Mouse (Mus musculus): ENCODE results near the gene B430218F22Rik.
"Not testable (repeated sequence)": the region's sequence is repeated elsewhere in the genome, so short reads cannot be mapped to it uniquely, and the experiment has no call there.

The B430218F22Rik gene

GRCm38 (mm10) chr13:118386511-118387447 lies at the start of gene B430218F22Rik, which contains the start of gene Mrps30:
B430218F22Rik (plus strand) TSS chr13:118386630.
Mrps30 (minus strand) TSS chr13:118387252.
- DNase-seq (ENCODE audit: low read depth, low spot score) = peak; percentile 98

DNA sequence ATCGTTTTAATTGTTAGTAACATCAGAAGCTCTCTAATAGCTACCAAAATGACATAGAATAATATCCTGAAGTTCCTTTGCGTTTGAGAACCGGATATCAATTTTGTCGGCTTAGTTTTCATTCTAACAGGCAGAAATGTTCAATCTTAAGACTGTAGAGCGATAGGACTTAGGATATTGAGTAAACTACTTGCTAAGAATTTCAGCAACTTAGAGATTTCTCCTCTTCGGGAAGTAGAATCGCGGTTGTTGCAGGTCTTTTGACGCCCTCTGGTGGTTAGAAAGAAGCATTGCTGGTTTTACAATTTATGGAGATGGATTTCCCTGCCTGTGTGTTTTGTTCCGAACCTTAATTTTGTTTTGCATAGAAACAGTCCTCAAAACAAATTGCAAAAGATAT lies 36.2 kb upstream of the B430218F22Rik start:
- DNase-seq (ENCODE audit: low read depth, low spot score) = peak; percentile 63

- no peak for DNase-seq (ENCODE audit: low read depth, low spot score)
Measured at GRCm38 (mm10) chr13:118350870-118351269, 35.6 kb upstream of the B430218F22Rik start.

GRCm38 (mm10) chr13:118363342-118363741 lies 23.1 kb upstream of the B430218F22Rik start:
- DNase-seq (ENCODE audit: low read depth, low spot score) = no peak

GRCm38 (mm10) chr13:118365774-118366173 lies 20.7 kb upstream of the B430218F22Rik start:
- no peak for DNase-seq (ENCODE audit: low read depth, low spot score)

DNA sequence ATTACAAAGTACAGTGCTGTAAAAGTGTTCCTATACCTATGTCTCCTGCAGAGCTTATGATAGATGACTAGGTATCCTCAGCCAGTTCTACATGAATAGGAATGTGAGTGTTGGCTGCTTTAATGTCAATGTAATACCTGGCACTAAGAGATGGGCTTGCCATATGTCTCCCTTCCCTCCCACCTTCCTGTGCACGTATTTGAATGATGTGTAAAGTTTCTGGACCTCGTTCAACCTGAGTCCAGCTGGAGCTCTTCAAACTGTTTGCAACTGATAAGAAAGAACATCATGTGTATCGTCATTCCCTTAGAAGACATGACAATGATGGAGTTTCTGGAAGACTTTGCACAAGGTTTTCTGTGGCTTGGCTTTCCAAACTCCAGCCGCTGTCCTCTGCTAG lies 13.6 kb upstream of the B430218F22Rik start:
- no peak for DNase-seq (ENCODE audit: low read depth, low spot score)

DNA sequence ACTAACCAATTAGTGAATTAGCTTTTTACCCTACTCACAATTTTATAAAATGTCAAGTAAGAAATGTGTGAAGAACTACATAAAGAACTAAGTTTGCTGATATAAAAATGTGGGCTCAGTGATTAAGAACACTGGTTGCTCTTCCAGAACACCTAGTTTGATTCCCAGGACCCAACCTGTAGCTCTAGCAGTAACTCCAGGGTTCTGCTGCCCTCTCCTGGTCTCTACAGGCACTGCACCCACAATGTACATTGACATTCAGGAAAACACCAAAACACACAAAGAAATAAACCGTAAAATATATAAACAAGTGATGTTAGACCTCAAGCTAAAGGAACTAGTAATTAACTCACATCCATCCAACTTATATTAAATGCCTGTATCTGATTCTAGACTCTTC lies 7.3 kb upstream of the B430218F22Rik start:
- peak; percentile 67 for DNase-seq (ENCODE audit: low read depth, low spot score)

DNA sequence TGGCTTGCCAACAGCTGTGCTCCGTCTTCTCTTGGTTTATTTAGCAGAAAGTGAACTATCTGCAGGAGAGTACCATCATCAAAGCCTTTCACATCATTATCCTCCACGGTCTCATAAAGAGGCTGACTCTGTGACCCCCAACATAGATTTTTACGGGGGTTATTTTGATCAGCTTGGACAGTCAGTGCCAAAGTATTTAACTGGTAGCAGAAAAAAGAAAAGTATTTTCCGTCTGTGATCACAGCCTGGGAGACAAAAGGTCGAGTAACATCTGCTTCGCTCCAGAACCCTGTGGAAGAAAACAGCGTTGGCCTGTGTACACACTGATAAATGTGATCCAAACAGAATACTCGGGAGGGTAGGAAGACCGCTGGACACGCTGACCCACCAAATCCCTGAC lies 6.0 kb upstream of the B430218F22Rik start:
- DNase-seq (ENCODE audit: low read depth, low spot score) = no peak

DNA sequence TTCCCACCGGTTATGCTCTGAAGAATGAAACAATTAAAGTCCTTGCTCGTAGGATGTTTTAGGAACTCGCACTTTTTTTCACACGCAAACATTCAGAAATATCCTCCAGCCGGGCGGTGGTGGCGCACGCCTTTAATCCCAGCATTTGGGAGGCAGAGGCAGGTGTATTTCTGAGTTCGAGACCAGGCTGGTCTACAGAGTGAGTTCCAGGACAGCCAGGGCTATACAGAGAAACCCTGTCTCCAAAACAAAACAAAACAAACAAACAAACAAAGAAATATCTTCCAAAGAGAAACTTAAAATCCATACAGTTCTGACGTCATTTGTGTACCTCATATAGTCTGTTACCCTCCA lies 995 bp downstream of the B430218F22Rik start:
- not testable (repeated sequence) for DNase-seq (ENCODE audit: low read depth, low spot score)

DNA sequence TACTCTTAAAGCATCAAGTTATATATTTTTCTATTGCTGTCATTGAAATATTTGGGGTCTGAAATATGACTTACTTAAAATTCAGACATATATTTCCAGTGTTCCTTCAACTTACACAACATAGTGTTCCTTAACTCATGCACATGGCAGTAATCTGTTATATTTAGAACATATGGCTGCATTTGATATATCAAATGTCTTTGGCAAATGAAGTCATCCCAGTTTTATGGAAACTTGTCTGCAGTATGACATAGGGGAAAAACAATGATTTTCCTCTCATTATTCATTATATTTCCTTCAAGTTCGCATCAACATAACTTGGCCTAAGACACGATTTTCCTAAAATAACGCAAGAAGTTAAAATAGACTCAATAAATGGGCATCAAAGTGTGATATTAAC lies 9.4 kb downstream of the B430218F22Rik start:
- no peak for DNase-seq (ENCODE audit: low read depth, low spot score)

- no peak for DNase-seq (ENCODE audit: low read depth, low spot score)
Measured at GRCm38 (mm10) chr13:118400340-118400739, 13.9 kb downstream of the B430218F22Rik start.

GRCm38 (mm10) chr13:118403544-118403943 lies 17.1 kb downstream of the B430218F22Rik start:
- DNase-seq (ENCODE audit: low read depth, low spot score) = peak; percentile 47

GRCm38 (mm10) chr13:118411297-118411992 lies 25.0 kb downstream of the B430218F22Rik start:
- DNase-seq (ENCODE audit: low read depth, low spot score) = no peak

GRCm38 (mm10) chr13:118418163-118418562 lies 31.7 kb downstream of the B430218F22Rik start:
- no peak for DNase-seq (ENCODE audit: low read depth, low spot score)

DNA sequence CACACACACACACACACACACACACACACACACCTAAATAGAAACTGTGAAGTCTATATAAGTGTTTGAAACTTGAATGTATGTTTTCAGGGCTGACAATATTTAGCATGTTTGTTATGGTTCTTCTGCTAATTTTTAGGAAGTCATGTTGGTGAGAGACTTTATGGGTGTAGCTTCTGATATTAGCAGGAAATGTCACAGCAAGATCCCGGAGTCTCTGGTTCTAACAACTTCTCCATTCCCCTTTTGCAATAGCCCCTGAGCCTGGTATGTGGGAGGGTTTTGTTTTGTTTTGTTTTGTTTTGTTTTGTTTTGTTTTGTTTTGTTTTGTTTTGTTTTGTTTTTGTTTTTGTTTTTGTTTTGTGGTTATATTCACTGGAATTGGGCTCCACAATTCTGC lies 34.0 kb downstream of the B430218F22Rik start:
- no peak for DNase-seq (ENCODE audit: low read depth, low spot score)

DNA sequence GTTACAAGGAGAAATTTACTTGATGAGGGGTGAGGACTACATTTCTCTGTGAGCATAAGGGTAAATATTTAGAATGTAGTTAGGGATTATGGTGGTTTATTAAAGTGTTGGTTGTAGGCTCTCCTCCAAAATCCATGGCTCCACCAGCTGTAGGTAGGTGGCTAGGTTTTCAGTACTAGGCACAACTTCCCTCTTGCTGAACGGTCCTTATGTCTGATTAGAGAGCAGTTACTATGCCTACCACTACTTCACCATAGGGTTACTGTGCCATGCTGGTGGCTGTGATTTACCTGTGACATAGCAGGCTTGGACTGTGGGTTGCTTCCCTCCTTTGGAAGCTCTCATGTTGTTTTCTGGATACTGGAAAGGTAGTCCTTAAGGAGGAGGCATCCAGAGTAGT lies 34.4 kb downstream of the B430218F22Rik start:
- no peak for DNase-seq (ENCODE audit: low read depth, low spot score)
